Mouse (Mus musculus) liver, embryonic 14.5 days (tissue): ENCODE results near the gene Spata31d1a. TPM values are rescaled to one million over a fixed set of nuclear protein-coding genes. Genes with fewer than 3 reads are reported as not detected.
A peak's percentile ranks its signal among the peaks of the same experiment; 100 is the strongest.

Source experiments
- ATAC-seq: fragments of 200-750 bp; cut with Nextera tagmentation; 2 replicates; pipeline ENCODE4 v1.8.0; 2017; ENCODE audit warnings: moderate number of reproducible peaks, mild to moderate bottlenecking, moderate library complexity; ENCODE audit not compliant: insufficient read depth
- DNase-seq, 3 experiments: peaks; one replicate each; pipeline ENCODE4 v3.0.0-alpha.2; 2012 to 2013; ENCODE audit warnings: low read depth in 3 of 3, low spot score in 3 of 3
- H3K27ac ChIP-seq: fragments of 300-500 bp; sonication (generic); 2 replicates; pipeline ENCODE4 v1.5.1; 2014; ENCODE audit warnings: moderate library complexity, mild to moderate bottlenecking, control low read depth, inconsistent platforms
- H3K27me3 ChIP-seq: fragments of 300-500 bp; sonication (generic); 2 replicates; pipeline ENCODE4 v1.6.1; 2014; ENCODE audit warnings: mild to moderate bottlenecking, low read length, moderate library complexity; ENCODE audit not compliant: control insufficient read depth, insufficient read depth
- H3K36me3 ChIP-seq: fragments of 300-500 bp; sonication (generic); replicated peaks from 2 replicates; pipeline ENCODE4 v1.6.1; 2014; ENCODE audit warnings: low read depth; ENCODE audit not compliant: control insufficient read depth, insufficient read depth
- H3K4me1 ChIP-seq, 2 experiments: fragments of 200-500 bp in 1 of 2; fragments of 300-500 bp in 1 of 2; sonication (generic) in 1 of 2; replicated peaks; 2 replicates each; pipeline ENCODE4 v1.6.1; 2012 to 2014; ENCODE audit warnings: antibody characterized with exemption in 1 of 2, inconsistent platforms in 1 of 2, low read length in 1 of 2; ENCODE audit not compliant: control insufficient read depth in 2 of 2, insufficient read depth in 2 of 2
- H3K4me2 ChIP-seq: fragments of 300-500 bp; sonication (generic); 2 replicates; pipeline ENCODE4 v1.6.1; 2014; ENCODE audit warnings: low read depth, mild to moderate bottlenecking, control low read depth, moderate library complexity
- H3K4me3 ChIP-seq, 2 experiments: fragments of 200-500 bp in 1 of 2; fragments of 300-500 bp in 1 of 2; sonication (generic) in 1 of 2; 2 replicates each; pipeline ENCODE4 v1.5.1; 2012 to 2014; ENCODE audit warnings: low read depth in 2 of 2, low read length in 2 of 2, mild to moderate bottlenecking in 2 of 2, control low read depth in 1 of 2, inconsistent platforms in 1 of 2, moderate library complexity in 1 of 2; ENCODE audit not compliant: insufficient read depth in 1 of 2
- H3K9ac ChIP-seq: fragments of 300-500 bp; sonication (generic); replicated peaks from 2 replicates; pipeline ENCODE4 v1.6.1; 2014; ENCODE audit warnings: mild to moderate bottlenecking, control low read depth, moderate library complexity
- H3K9me3 ChIP-seq: fragments of 300-500 bp; sonication (generic); 2 replicates; pipeline ENCODE4 v1.6.1; 2016; ENCODE audit warnings: low read length, mixed read lengths; ENCODE audit not compliant: control insufficient read depth
- CTCF ChIP-seq: IDR thresholded peaks from 2 replicates; pipeline ENCODE4 v1.5.1; 2016; ENCODE audit warnings: antibody characterized with exemption, low read depth, control low read depth
- EP300 ChIP-seq: IDR thresholded peaks from 2 replicates; pipeline ENCODE4 v1.6.1; 2016; ENCODE audit warnings: antibody characterized with exemption, low read depth
- WGBS: fragments of 180-500 bp; shearing (Covaris S2); extraction: QIAGEN DNeasy Blood & Tissue Kit; methylation state at CpG from one replicate; pipeline ENCODE4 v1.1.7; 2014; ENCODE audit not compliant: insufficient replicate concordance; 5-methylcytosine and 5-hydroxymethylcytosine counted together
- polyA plus RNA-seq, 2 experiments: library from polyadenylated mRNA; depleted of rRNA in 1 of 2; stranded (reverse) in 1 of 2; unstranded in 1 of 2; fragments of >200 nt; fragmentation: Nextera tagmentation in 1 of 2; extraction: Ambion mirVana in 1 of 2; gene quantifications; 2 replicates each; pipeline versions ENCODE4 v1.2.1 to v1.2.3; 2012 to 2014

Spata31d1a gene
- polyA plus RNA-seq, 2 experiments = not detected

GRCm38 (mm10) chr13:59676316-59677229 is 33.6 kb downstream of the Spata31d1a start:
- Histone ChIP-seq H3K4me2 (peak overlapping the region; percentile 69), H3K36me3 (peaks cover 2% of the 10 kb centered on the region; the same call in 1 of the 2 replicates), H3K27me3 (no peaks in the 10 kb centered on the region), H3K4me1 (peaks cover 24 to 43% of the 10 kb centered on the region in 2 experiments), H3K4me3 (peak overlapping the region in 1 of 2 experiments; percentile 93; a peak in 2 of 4 replicates), H3K9ac (no peak overlapping the region), H3K27ac (peak overlapping the region; percentile 85; the same call in 1 of the 2 replicates), H3K9me3 (no peaks in the 10 kb centered on the region)
- 48% methylated on average over 12 of the region's 12 CpGs for WGBS
- TF ChIP-seq EP300 = no peak
- no peak for TF ChIP-seq CTCF
- DNase-seq = no peak
- no peak for ATAC-seq

- no peaks in the 10 kb centered on the region for H3K9me3 ChIP-seq
- peak within 1 kb of the TSS; percentile 85 for H3K27ac ChIP-seq
- WGBS = under 1% methylated on average over 55 of the region's 61 CpGs
- peak; percentile 47 to 61 (median 54) for DNase-seq
- H3K4me3 ChIP-seq = peak within 1 kb of the TSS; percentile 81 to 93
- no peak; the same call in 1 of the 2 replicates for TF ChIP-seq EP300
- no peak for TF ChIP-seq CTCF
- no peaks in the 10 kb centered on the region for H3K27me3 ChIP-seq
- peak; percentile 87 for ATAC-seq
- peak within 1 kb of the TSS; percentile 88 for H3K9ac ChIP-seq
- peaks cover 25 to 44% of the 10 kb centered on the region in 2 experiments for H3K4me1 ChIP-seq
- H3K36me3 ChIP-seq = peaks cover 2% of the 10 kb centered on the region; the same call in 1 of the 2 replicates
- peak within 1 kb of the TSS; percentile 69 for H3K4me2 ChIP-seq
These were observed 34.7 kb downstream of the Spata31d1a start, which contains the start of gene Golm1 for GRCm38 (mm10) chr13:59675151-59676011. Gene Golm1 (minus strand): TSS chr13:59675811.

GRCm38 (mm10) chr13:59674761-59675150 is 35.4 kb downstream of the Spata31d1a start:
- no peak; the same call in 1 of the 2 replicates for TF ChIP-seq EP300
- TF ChIP-seq CTCF = no peak
- under 1% methylated on average over 13 of the region's 13 CpGs for WGBS
- Histone ChIP-seq H3K9me3 (no peaks in the 10 kb centered on the region), H3K4me2 (peak overlapping the region; percentile 69), H3K4me1 (peaks cover 21 to 41% of the 10 kb centered on the region in 2 experiments), H3K27me3 (no peaks in the 10 kb centered on the region), H3K9ac (peak overlapping the region; percentile 88), H3K27ac (peak overlapping the region; percentile 85), H3K36me3 (peaks cover 2% of the 10 kb centered on the region; the same call in 1 of the 2 replicates), H3K4me3 (peak overlapping the region; percentile 81 to 93)
- DNase-seq = no peak
- ATAC-seq = no peak

- Histone ChIP-seq H3K4me2 (peak overlapping the region; percentile 69), H3K27ac (no peak overlapping the region; the same call in 1 of the 2 replicates), H3K9ac (peak overlapping the region; percentile 88), H3K4me1 (peaks cover 23 to 41% of the 10 kb centered on the region in 2 experiments), H3K36me3 (peaks cover 2% of the 10 kb centered on the region; the same call in 1 of the 2 replicates), H3K4me3 (peak overlapping the region; percentile 81 to 93), H3K9me3 (no peaks in the 10 kb centered on the region), H3K27me3 (no peaks in the 10 kb centered on the region)
- DNase-seq (no peak), ATAC-seq (no peak)
- TF ChIP-seq CTCF = no peak
- no peak for TF ChIP-seq EP300
- WGBS = 9% methylated on average over 3 of the region's 3 CpGs
These were observed 35.9 kb downstream of the Spata31d1a start for GRCm38 (mm10) chr13:59674215-59674614.
